Mouse (Mus musculus) cerebellum, adult 11 months (tissue): ENCODE data around the gene Tgfb1i1.

ENCODE experiments used
- DNase-seq: peaks from one replicate; pipeline ENCODE4 v3.0.0; 2022

Tgfb1i1 gene

GRCm38 (mm10) chr7:128297291-128297616 is 50.6 kb downstream of the Tgfb1i1 start:
- DNase-seq = no peak

- peak; percentile 68 for DNase-seq
These were observed 51.2 kb downstream of the Tgfb1i1 start, which contains the start of gene BC017158 for GRCm38 (mm10) chr7:128297617-128298480. Gene BC017158 (minus strand): TSS chr7:128298170.

- DNase-seq = no peak
These were observed 52.1 kb downstream of the Tgfb1i1 start for GRCm38 (mm10) chr7:128298481-128299342.

GRCm38 (mm10) chr7:128300952-128301351 is 54.3 kb downstream of the Tgfb1i1 start:
- DNase-seq = no peak

- DNase-seq = no peak
These were observed 55.5 kb downstream of the Tgfb1i1 start for GRCm38 (mm10) chr7:128302151-128302550.

- no peak for DNase-seq
These were observed 57.6 kb downstream of the Tgfb1i1 start for GRCm38 (mm10) chr7:128304198-128304597.

- no peak for DNase-seq
These were observed 58.3 kb downstream of the Tgfb1i1 start for GRCm38 (mm10) chr7:128304907-128305306.
